Mouse (Mus musculus) midbrain, embryonic 10.5 days (tissue): ENCODE measurements around the gene Cand1. TPM values are rescaled to one million over a fixed set of nuclear protein-coding genes. Genes with fewer than 3 reads are reported as not detected.

Experiments used
- DNase-seq: peaks from one replicate; pipeline ENCODE4 v3.0.0-alpha.2; 2017; ENCODE audit warnings: low spot score
- H3K27ac ChIP-seq: fragments of 300-500 bp; sonication (generic); replicated peaks from 2 replicates; pipeline ENCODE4 v1.5.1; 2016; ENCODE audit warnings: mild to moderate bottlenecking
- H3K27me3 ChIP-seq: fragments of 300-500 bp; sonication (generic); 2 replicates; pipeline ENCODE4 v1.6.1; 2016; ENCODE audit warnings: low read depth, mild to moderate bottlenecking; ENCODE audit not compliant: poor library complexity, severe bottlenecking
- H3K36me3 ChIP-seq: fragments of 300-500 bp; sonication (generic); 2 replicates; pipeline ENCODE4 v1.6.1; 2016; ENCODE audit warnings: mild to moderate bottlenecking, moderate library complexity
- H3K4me1 ChIP-seq: fragments of 300-500 bp; sonication (generic); 2 replicates; pipeline ENCODE4 v1.6.1; 2016
- H3K4me3 ChIP-seq: fragments of 300-500 bp; sonication (generic); 2 replicates; pipeline ENCODE4 v1.5.1; 2016; ENCODE audit warnings: mild to moderate bottlenecking, moderate library complexity
- H3K9me3 ChIP-seq: fragments of 300-500 bp; sonication (generic); replicated peaks from 2 replicates; pipeline ENCODE4 v1.6.1; 2016; ENCODE audit warnings: mild to moderate bottlenecking
- WGBS: fragments of 180-500 bp; shearing (Covaris S2); methylation state at CpG from one replicate; pipeline ENCODE4 v1.1.7; 2016; 5-methylcytosine and 5-hydroxymethylcytosine counted together
- polyA plus RNA-seq: library from polyadenylated mRNA; unstranded; fragments of >200 nt; fragmentation: Nextera tagmentation; extraction: Ambion mirVana; gene quantifications from 2 replicates; pipeline ENCODE4 v1.2.1, GENCODE M21; 2016

Cand1 gene
- polyA plus RNA-seq, 1 experiment from 2014 or later = 92.6 TPM

DNA sequence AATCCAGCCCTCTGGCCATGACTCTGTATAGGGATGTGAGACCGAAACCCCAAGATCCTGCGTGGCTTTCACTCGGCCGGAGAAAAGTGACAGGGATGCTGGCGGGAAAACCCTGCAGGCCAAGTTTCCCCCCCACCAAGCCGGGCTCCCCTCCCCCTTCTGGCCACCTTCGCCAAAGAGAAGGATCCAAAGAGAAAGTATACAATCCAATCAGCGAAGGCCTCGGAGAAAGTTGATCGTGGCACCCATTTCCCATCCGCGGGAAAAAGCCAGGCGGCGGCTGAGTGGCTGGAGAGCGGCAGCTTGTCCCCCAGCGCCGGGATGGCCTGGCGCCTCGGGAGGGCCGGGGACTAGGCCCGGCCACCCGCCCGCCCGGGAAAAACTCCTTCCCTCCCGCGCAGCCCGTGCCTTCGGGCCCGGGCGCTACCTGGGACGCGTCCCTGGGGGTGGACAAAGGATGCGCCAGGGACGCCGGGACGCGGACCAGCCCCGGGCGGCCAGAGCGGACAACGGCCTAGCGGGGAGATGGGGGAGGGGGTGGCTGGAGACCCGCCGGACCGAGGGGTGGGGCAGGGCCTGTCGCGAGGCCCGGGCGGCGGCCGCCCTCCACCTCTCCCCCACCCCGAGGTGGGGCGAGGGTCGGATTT lies 747 bp downstream of the Cand1 start:
- under 1% methylated on average over 52 of the region's 54 CpGs for WGBS
- H3K4me3 ChIP-seq = peak overlapping the region; percentile 95

DNA sequence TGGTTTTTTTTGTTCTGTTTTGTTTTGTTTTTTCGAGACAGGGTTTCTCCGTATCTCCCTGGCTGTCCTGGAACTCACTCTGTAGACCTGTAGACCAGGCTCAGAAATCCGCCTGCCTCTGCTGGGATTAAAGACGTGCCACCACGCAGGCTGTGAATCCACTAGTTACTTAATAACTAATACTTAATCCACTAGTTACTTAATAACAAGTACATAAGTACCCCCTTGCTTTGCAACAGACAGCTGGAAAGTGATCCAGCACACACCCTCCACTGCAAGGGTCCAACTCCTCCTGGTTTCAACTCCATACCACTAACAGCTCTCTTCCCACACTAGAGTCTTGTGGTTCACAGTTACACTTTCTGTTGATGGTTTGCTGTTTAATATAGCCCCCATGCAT lies 8.3 kb downstream of the Cand1 start:
- no peak overlapping the region for H3K27ac ChIP-seq
- no peak overlapping the region for H3K4me3 ChIP-seq
- DNase-seq = no peak
- WGBS = 95% methylated on average over 5 of the region's 5 CpGs
- H3K4me1 ChIP-seq = peaks cover 32% of the 10 kb centered on the region
- H3K36me3 ChIP-seq = peaks cover 40% of the 10 kb centered on the region
- H3K27me3 ChIP-seq = no peaks in the 10 kb centered on the region
- no peaks in the 10 kb centered on the region for H3K9me3 ChIP-seq

More for the DNA sequence above, 747 bp downstream of the Cand1 start:
- Histone ChIP-seq H3K4me1 (peaks cover 24% of the 10 kb centered on the region), H3K36me3 (peaks cover 32% of the 10 kb centered on the region), H3K9me3 (no peaks in the 10 kb centered on the region), H3K27me3 (no peaks in the 10 kb centered on the region), H3K27ac (peak overlapping the region; percentile 98)
- peak; percentile 75 for DNase-seq

DNA sequence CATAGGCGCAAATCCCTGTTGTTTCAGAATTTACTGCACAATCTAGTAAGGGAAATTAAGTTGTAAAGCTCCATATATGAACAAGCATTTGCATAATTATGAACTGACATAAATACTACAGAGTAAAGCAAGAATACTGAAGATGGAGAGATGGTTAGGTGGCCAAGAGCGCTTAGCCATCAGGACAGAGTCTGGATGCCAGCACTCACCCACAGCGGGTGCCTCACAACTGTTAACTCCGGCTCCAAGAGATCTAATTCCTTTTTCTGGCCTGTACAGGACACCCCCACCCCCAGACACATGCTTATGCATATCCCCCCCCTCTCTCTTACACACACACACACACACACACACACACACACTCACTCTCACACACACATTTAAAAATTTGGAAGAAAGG lies 9.2 kb downstream of the Cand1 start:
- 94% methylated on average over 4 of the region's 4 CpGs for WGBS
- Histone ChIP-seq H3K27ac (no peak overlapping the region), H3K27me3 (no peaks in the 10 kb centered on the region), H3K9me3 (no peaks in the 10 kb centered on the region), H3K4me3 (no peak overlapping the region), H3K4me1 (peaks cover 32% of the 10 kb centered on the region), H3K36me3 (peaks cover 44% of the 10 kb centered on the region)
- DNase-seq = no peak

DNA sequence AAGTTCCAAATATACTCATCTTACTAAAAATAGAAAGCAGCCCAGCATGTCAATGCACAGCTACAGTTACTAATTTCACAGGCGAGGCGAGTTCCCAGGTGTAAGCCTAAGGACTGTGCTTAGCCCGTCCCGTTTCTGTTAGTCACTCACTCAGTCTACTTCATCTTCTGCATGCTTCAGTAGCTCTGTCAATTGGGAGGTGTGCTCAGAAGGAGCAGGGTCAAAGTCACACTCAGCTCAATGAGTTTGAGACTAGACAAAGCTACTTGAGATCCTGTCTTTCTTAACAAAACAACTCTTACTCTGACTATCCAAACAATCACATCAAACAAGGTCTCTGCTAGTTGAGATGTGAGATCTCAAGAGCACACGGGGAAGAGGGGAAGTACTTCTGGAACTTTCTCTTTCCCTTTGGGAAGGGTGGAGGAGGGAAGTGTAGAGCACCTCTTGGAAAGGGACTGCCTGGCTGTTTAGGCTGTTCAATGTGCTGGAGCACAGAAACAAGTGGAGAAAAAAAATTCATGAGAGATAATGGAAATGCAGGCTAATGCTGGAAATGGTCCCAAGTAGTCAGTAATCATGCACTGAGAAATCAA lies 9.7 kb downstream of the Cand1 start:
- H3K27me3 ChIP-seq = no peaks in the 10 kb centered on the region
- H3K36me3 ChIP-seq = peaks cover 44% of the 10 kb centered on the region
- H3K4me3 ChIP-seq = no peak overlapping the region
- no peak for DNase-seq
- H3K4me1 ChIP-seq = peaks cover 32% of the 10 kb centered on the region
- 82% methylated on average over 5 of the region's 5 CpGs for WGBS
- no peaks in the 10 kb centered on the region for H3K9me3 ChIP-seq
- H3K27ac ChIP-seq = no peak overlapping the region

DNA sequence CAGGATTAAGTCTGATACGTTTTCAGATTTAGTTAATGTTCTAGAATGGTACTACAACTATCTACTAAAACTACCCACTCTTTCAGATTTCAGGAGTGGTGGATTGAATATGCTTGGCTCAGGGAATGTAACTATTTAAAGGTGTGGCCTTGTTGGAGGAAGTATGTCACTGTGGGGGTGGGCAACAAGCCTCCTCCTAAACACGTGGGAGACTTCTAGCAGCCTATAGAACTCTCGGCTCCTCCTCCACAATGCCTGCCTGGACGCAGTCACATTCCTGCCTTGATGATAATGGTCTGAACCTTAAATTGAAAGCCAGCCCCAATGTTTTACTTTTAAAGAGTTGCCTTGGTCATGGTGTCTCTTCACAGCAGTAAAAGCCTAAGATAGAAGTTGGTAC lies 16.2 kb downstream of the Cand1 start:
- H3K4me1 ChIP-seq = peaks cover 7% of the 10 kb centered on the region
- no peak overlapping the region for H3K4me3 ChIP-seq
- H3K36me3 ChIP-seq = peaks cover 76% of the 10 kb centered on the region
- H3K27ac ChIP-seq = no peak overlapping the region
- WGBS = 85% methylated on average over 4 of the region's 4 CpGs
- no peaks in the 10 kb centered on the region for H3K9me3 ChIP-seq
- DNase-seq = no peak
- no peaks in the 10 kb centered on the region for H3K27me3 ChIP-seq

DNA sequence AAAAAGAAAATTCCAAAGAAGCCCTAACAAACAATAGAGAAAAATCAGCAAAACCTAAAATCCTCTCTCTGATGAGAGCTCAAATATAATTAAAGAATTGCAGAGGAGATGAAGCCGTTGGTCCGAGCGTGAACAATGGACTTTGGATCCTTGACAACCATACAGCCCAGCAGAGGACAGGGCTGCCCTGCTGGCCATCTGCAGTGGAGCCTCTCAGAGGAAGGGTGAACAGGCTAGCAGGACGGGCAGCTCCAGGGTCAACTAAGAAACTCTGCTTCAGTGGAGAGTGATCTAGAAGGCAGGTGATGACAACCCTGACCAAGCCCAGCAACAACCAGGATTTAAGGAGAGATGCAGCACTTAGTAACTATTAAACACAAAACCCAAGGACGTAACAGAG lies 18.2 kb downstream of the Cand1 start:
- peaks cover 85% of the 10 kb centered on the region for H3K36me3 ChIP-seq
- no peak overlapping the region for H3K27ac ChIP-seq
- H3K4me1 ChIP-seq = peaks cover 7% of the 10 kb centered on the region
- H3K9me3 ChIP-seq = no peaks in the 10 kb centered on the region
- H3K4me3 ChIP-seq = no peak overlapping the region
- WGBS = 79% methylated on average over 5 of the region's 5 CpGs
- no peak for DNase-seq
- no peaks in the 10 kb centered on the region for H3K27me3 ChIP-seq

DNA sequence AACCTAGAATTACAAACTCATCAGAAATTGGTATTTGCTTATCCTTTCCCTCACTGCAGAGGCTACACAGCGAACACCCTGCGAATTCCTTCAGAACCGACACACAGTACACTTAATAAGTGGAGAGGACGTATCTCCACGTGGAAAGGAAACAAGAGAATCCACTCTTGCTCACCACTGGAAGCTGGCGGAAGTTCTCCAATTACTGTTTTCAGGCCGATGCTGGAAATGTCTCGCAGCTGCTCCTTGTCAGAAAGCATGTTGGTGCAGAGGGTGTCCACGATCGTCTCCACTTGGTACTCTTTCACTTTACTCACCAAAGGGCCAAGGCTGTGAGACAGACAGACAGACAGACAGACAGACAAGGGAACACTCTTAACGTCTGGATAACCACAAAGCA lies 20.4 kb downstream of the Cand1 start:
- Histone ChIP-seq H3K27me3 (no peaks in the 10 kb centered on the region), H3K4me3 (no peak overlapping the region), H3K36me3 (peaks cover 85% of the 10 kb centered on the region), H3K9me3 (no peaks in the 10 kb centered on the region), H3K4me1 (peaks cover 7% of the 10 kb centered on the region), H3K27ac (no peak overlapping the region)
- WGBS = 90% methylated on average over 11 of the region's 11 CpGs
- DNase-seq = no peak

DNA sequence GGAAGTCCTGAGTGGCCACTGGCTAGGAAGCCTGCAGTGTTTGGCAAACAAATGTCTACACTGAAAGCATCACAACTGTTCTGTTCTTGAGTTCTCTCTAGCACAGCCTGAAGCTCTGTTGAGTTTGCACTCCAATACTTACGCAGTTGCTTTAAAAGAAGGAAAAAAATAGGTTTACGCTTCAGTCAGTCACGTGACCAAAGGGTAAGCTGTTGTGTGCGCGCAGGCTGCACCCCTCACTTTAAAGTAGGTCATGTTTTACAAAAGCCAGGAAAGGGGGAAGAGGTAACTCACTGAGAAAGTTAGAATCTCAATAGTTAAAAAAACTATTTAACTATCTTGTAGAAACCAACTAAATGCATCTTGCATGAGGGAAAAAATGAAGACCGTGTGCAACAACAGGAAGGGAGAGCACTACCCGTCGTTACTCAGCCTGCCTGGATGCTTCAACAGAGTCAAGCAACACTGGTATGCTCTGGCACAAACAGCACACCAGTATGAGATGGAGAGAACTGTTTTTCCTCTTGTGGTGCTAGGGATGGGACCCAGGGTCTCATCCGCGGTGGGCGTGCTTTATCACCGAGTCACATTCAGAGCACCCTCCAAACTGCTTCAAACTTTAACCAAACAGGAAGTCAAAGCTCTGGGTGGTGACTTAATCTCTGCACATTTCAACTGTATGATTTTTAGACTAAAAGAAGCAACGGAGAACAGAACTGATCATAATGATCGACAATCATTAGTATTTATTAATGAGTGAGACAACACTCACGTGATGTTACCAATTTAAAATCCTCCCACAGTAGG lies 21.4 kb downstream of the Cand1 start:
- H3K36me3 ChIP-seq = peaks cover 85% of the 10 kb centered on the region
- H3K9me3 ChIP-seq = no peaks in the 10 kb centered on the region
- DNase-seq = no peak
- H3K27ac ChIP-seq = no peak overlapping the region
- peaks cover 7% of the 10 kb centered on the region for H3K4me1 ChIP-seq
- H3K27me3 ChIP-seq = no peaks in the 10 kb centered on the region
- H3K4me3 ChIP-seq = no peak overlapping the region
- 95% methylated on average over 15 of the region's 15 CpGs for WGBS

DNA sequence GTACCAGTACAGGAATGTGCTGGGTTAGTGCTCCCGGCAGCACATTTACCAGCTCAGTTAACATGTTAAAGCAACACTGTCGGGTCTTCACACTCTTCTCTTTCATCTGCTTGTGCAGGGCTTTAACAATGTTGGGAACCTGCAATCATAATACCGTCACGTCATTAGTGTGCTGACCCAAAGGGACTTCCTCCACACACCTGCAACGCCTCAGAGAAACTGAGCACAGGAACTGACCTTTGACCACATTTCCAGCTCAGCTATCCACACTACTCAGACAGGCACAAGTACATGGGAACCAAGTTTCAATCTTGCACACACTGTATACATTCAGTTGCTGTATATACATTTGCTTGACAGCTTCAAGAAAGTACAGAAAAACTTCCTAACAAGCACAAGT lies 27.4 kb downstream of the Cand1 start:
- H3K27ac ChIP-seq = no peak overlapping the region
- no peaks in the 10 kb centered on the region for H3K4me1 ChIP-seq
- H3K27me3 ChIP-seq = no peaks in the 10 kb centered on the region
- DNase-seq = no peak
- H3K36me3 ChIP-seq = peaks cover 100% of the 10 kb centered on the region
- H3K9me3 ChIP-seq = no peaks in the 10 kb centered on the region
- no peak overlapping the region for H3K4me3 ChIP-seq
- WGBS = 93% methylated on average over 5 of the region's 5 CpGs

DNA sequence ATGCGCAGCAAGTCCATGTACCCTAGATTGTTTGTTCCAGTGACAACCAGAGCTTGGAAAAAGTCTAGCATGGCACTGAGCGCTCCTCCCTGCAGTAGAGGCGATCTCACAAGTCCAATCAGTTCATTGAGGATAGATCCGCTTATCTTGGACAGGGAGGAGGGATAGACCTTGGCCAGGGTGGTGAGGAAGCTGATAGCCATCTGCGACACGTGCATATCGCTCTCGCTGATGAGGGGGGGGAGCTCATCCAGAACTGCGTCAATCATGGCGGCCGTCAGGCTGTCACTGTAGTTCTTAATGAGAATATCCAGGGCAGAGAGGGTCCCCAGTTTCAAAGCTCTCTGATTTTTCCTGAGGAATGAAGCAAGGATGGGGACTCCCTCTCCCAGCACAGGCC lies 28.6 kb downstream of the Cand1 start:
- no peak for DNase-seq
- H3K4me1 ChIP-seq = no peaks in the 10 kb centered on the region
- H3K4me3 ChIP-seq = no peak overlapping the region
- H3K9me3 ChIP-seq = no peaks in the 10 kb centered on the region
- H3K36me3 ChIP-seq = peaks cover 100% of the 10 kb centered on the region
- H3K27me3 ChIP-seq = no peaks in the 10 kb centered on the region
- no peak overlapping the region for H3K27ac ChIP-seq
- WGBS = 95% methylated on average over 11 of the region's 11 CpGs

DNA sequence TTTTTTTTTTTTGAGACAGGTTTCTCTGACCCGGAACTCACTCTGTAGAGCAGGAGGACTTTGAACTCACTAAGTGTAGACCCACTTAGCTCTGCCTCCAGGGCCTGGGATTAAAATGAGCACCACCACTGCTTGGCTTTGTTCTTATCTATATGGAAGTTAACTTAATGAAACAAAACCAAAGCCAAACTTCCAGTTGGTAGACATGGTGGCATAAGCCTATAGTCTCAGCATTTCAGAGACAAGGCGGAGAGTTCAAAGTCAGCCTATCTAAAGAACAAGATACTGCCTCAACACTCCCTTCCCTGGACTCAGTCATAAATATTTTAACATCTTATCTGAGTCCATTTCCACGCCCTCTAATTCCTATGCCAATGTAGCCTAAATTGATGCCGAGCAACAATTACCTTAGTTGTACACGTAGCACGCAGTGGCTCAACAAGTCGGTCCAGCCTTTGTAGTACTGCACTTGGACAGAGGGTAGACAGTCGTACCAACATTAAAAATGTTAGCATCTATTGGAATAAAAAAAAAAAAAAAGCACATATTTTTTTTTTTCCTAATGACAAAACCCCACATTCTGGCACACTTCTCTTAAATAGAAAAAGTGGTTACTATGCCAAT lies 33.4 kb downstream of the Cand1 start:
- 95% methylated on average over 8 of the region's 8 CpGs for WGBS
- no peak overlapping the region for H3K27ac ChIP-seq
- no peak for DNase-seq

DNA sequence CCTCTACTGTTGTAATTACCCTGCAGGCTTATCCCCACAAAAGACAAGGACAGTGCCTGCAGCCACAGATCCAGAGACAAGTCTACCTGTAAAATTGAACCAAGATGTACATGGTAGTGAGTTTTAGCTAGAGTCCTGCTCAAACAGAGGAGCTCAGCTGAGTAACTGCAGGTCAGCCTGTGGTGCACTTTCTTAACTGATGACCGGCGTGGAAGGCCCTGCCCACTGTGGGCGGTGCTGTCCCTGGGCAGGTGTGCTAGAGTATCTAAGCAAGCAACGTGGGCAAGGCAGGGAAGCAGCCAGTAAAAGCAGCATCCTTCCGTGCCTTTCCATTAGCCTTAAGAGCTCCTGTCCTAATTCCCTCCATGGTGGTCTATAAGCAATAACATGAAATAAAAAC lies 34.6 kb downstream of the Cand1 start:
- no peaks in the 10 kb centered on the region for H3K4me1 ChIP-seq
- no peak for DNase-seq
- H3K36me3 ChIP-seq = peaks cover 100% of the 10 kb centered on the region
- no peak overlapping the region for H3K4me3 ChIP-seq
- no peak overlapping the region for H3K27ac ChIP-seq
- WGBS = 87% methylated on average over 5 of the region's 5 CpGs
- no peaks in the 10 kb centered on the region for H3K27me3 ChIP-seq
- H3K9me3 ChIP-seq = no peaks in the 10 kb centered on the region

More for the DNA sequence above, 33.4 kb downstream of the Cand1 start:
- Histone ChIP-seq H3K9me3 (no peaks in the 10 kb centered on the region), H3K4me1 (no peaks in the 10 kb centered on the region), H3K27me3 (no peaks in the 10 kb centered on the region), H3K4me3 (no peak overlapping the region), H3K36me3 (peaks cover 100% of the 10 kb centered on the region)
